Mouse (Mus musculus): ENCODE data around the gene Mical3. TPM values are rescaled to one million over a fixed set of nuclear protein-coding genes. Genes with fewer than 3 reads are reported as not detected.
"Not testable (repeated sequence)": the region's sequence is repeated elsewhere in the genome, so short reads cannot be mapped to it uniquely, and the experiment has no call there.

Gene Mical3
- polyA plus RNA-seq, 1 experiment from 2014 or later: 11.1 TPM

DNA sequence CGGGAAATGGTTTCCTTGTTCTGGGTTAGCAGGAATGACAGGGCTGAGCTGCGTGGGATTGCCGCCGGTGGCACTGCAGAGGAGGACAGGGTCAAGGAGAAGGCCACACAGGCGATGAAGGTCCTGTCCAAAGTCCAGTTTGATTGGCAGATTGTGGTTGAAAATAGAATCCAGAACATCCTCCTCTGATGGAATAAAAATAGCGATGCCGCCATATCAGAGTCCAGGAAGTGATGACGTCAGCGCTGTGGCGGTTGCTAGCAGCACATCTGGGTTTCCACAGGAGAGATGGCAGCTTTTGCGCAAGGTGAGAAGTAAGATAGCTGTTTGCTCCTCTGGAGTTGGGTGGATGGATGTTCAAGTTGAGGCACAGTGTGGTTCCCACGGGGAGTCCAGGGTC, 198.2 kb downstream of the Mical3 start:
- H3K4me2 ChIP-seq (ENCODE audit: low read depth, low read length): no peak overlapping the region

DNA sequence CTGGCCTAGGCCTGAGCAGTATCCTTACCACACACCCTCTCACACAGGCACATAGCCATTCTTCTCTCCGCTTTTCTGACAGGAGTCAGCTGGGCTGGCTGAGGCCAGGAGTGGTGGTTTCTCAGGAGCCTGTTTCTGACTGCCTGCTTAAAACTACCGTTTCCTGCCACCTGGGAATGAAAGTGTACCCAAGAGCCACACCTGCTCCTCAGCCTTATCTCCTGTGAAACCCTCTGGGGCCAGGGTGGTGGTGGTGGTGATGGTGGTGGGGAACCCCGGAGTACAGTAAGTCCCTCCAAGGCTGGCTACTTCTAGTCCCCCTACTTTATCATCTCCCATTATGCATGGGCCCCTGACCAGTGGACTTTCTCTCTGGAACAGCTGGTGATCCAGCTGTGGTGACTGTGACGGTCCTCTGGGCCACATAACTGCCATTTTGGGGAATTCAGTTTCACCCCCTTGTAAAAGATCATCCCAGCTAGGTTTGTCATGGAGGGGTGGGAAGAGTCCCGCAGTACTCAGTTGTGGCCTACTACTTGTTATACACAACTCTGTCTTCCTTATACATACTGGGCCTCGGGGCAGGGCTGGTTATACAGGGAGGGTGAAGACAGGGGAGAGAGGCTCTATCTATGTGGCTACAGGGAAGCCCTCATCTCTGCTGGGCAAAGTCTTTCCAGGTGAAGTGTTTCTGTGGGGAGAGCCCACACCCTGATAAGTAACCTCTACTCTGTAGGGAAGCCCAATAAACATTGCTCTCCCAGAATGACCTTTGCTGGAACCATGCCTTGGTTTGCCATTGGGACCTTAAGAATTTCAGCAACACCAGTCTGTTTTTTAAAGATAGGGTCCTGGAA, 200.1 kb downstream of the Mical3 start:
- H3K4me2 ChIP-seq (ENCODE audit: low read depth, low read length): no peak overlapping the region
- no peak overlapping the region for H3K4me3 ChIP-seq (ENCODE audit: low read depth, low read length)
- H3K36me3 ChIP-seq (replicated peaks; ENCODE audit: control insufficient read depth, insufficient read depth, low read depth, low read length): no peaks in the 10 kb centered on the region; the same call in 1 of the 2 replicates
- H3K9ac ChIP-seq (replicated peaks; ENCODE audit: low read length): no peak overlapping the region
- H3K27ac ChIP-seq (replicated peaks; ENCODE audit: low read depth, low read length): no peak overlapping the region
- ATAC-seq (replicated peaks; ENCODE audit: insufficient number of reproducible peaks, low FRiP score, low TSS enrichment, low read depth): no peak
- no peak for DNase-seq (ENCODE audit: low spot score)
- WGBS: 91% methylated on average over 6 of the region's 6 CpGs
- H3K4me1 ChIP-seq (ENCODE audit: control insufficient read depth, insufficient read depth, low read length): no peaks in the 10 kb centered on the region
- H3K9me3 ChIP-seq (replicated peaks; ENCODE audit: control insufficient read depth, low read length): no peaks in the 10 kb centered on the region
- H3K27me3 ChIP-seq (ENCODE audit: control insufficient read depth, insufficient read depth, low read length): no peaks in the 10 kb centered on the region

More for the DNA sequence above, 198.2 kb downstream of the Mical3 start:
- Histone ChIP-seq H3K4me1 (ENCODE audit: control insufficient read depth, insufficient read depth, low read length) (no peaks in the 10 kb centered on the region), H3K27ac (replicated peaks; ENCODE audit: low read depth, low read length) (no peak overlapping the region), H3K36me3 (replicated peaks; ENCODE audit: control insufficient read depth, insufficient read depth, low read depth, low read length) (no peaks in the 10 kb centered on the region; the same call in 1 of the 2 replicates), H3K27me3 (ENCODE audit: control insufficient read depth, insufficient read depth, low read length) (no peaks in the 10 kb centered on the region), H3K4me3 (ENCODE audit: low read depth, low read length) (no peak overlapping the region), H3K9me3 (replicated peaks; ENCODE audit: control insufficient read depth, low read length) (no peaks in the 10 kb centered on the region), H3K9ac (replicated peaks; ENCODE audit: low read length) (no peak overlapping the region)
- no peak for DNase-seq (ENCODE audit: low spot score)
- no peak for ATAC-seq (replicated peaks; ENCODE audit: insufficient number of reproducible peaks, low FRiP score, low TSS enrichment, low read depth)
- 89% methylated on average over 12 of the region's 12 CpGs for WGBS

DNA sequence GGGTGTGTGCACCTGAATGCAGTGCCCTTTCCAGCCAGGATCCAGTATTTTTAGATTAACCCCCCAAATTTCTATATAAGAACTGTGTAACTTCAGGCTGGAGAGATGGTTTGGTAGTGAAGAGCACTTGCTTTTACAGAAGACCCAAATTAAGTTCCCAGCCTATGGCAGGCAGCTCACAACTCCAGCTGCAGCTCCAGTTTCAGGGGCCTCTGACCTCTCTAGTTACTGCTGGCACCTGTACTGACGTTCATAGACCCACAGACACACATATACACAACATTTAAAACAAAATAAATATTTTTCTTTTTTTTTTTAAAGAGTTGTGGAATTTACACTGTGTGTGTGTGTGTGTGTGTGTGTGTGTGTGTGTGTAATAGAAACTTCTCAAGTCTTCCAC, 201.4 kb downstream of the Mical3 start:
- Histone ChIP-seq H3K4me1 (ENCODE audit: control insufficient read depth, insufficient read depth, low read length) (no peaks in the 10 kb centered on the region), H3K4me3 (ENCODE audit: low read depth, low read length) (no peak overlapping the region), H3K9me3 (replicated peaks; ENCODE audit: control insufficient read depth, low read length) (no peaks in the 10 kb centered on the region), H3K9ac (replicated peaks; ENCODE audit: low read length) (no peak overlapping the region), H3K27me3 (ENCODE audit: control insufficient read depth, insufficient read depth, low read length) (no peaks in the 10 kb centered on the region), H3K4me2 (ENCODE audit: low read depth, low read length) (no peak overlapping the region), H3K27ac (replicated peaks; ENCODE audit: low read depth, low read length) (no peak overlapping the region), H3K36me3 (replicated peaks; ENCODE audit: control insufficient read depth, insufficient read depth, low read depth, low read length) (no peaks in the 10 kb centered on the region; the same call in 1 of the 2 replicates)
- ATAC-seq (replicated peaks; ENCODE audit: insufficient number of reproducible peaks, low FRiP score, low TSS enrichment, low read depth) (no peak), DNase-seq (ENCODE audit: low spot score) (no peak)
- 34% methylated on average over 1 of the region's 1 CpGs for WGBS

DNA sequence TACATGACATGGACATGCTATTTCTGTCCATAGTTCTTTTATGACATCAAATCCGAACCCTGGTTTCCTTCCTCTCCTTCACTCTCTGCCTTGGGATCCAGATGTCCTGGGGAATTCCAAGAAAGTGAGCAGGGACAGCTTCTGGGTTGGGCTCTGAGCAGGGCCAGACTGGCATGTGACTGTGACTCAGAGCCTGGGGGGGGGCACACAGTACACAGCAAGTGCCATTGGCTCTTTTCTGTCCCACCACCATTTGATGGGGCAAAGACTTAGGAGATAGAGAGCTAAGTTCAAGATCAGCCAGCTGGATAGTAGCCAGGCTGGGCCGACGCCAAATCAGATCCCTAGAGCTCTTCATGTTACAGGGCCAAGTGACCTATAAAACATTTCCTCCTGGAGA, 203.0 kb downstream of the Mical3 start:
- Histone ChIP-seq H3K4me2 (ENCODE audit: low read depth, low read length) (no peak overlapping the region), H3K4me3 (ENCODE audit: low read depth, low read length) (no peak overlapping the region), H3K36me3 (replicated peaks; ENCODE audit: control insufficient read depth, insufficient read depth, low read depth, low read length) (no peaks in the 10 kb centered on the region; the same call in 1 of the 2 replicates), H3K9ac (replicated peaks; ENCODE audit: low read length) (no peak overlapping the region), H3K9me3 (replicated peaks; ENCODE audit: control insufficient read depth, low read length) (no peaks in the 10 kb centered on the region), H3K27ac (replicated peaks; ENCODE audit: low read depth, low read length) (no peak overlapping the region), H3K27me3 (ENCODE audit: control insufficient read depth, insufficient read depth, low read length) (no peaks in the 10 kb centered on the region), H3K4me1 (ENCODE audit: control insufficient read depth, insufficient read depth, low read length) (no peaks in the 10 kb centered on the region)
- 75% methylated on average over 3 of the region's 3 CpGs for WGBS
- ATAC-seq (replicated peaks; ENCODE audit: insufficient number of reproducible peaks, low FRiP score, low TSS enrichment, low read depth) (no peak), DNase-seq (ENCODE audit: low spot score) (no peak)

DNA sequence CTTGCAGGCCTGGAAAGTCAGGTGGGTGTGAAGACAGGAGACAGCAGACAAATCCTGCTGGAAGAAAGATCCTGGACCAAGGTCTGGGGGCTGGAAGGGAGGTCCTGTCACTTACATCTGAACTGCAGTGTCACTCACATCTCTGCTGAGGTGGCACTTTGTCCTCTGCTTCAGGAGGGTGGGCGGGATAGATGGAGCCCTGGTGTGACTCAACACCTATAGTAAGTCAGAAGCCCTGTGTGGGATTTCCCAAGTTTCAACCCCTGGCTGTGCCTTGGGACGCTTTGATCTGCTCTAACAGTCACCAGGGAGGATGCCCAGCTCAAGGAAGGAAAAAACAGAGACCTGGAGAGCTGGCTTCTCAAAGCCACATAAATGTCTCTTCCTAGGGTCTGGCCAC, 203.9 kb downstream of the Mical3 start:
- DNase-seq (ENCODE audit: low spot score) (no peak), ATAC-seq (replicated peaks; ENCODE audit: insufficient number of reproducible peaks, low FRiP score, low TSS enrichment, low read depth) (no peak)
- H3K27me3 ChIP-seq (ENCODE audit: control insufficient read depth, insufficient read depth, low read length): no peaks in the 10 kb centered on the region
- no peak overlapping the region for H3K27ac ChIP-seq (replicated peaks; ENCODE audit: low read depth, low read length)
- no peaks in the 10 kb centered on the region for H3K4me1 ChIP-seq (ENCODE audit: control insufficient read depth, insufficient read depth, low read length)
- WGBS: 58% methylated on average over 2 of the region's 2 CpGs
- H3K36me3 ChIP-seq (replicated peaks; ENCODE audit: control insufficient read depth, insufficient read depth, low read depth, low read length): no peaks in the 10 kb centered on the region
- no peak overlapping the region for H3K4me3 ChIP-seq (ENCODE audit: low read depth, low read length)
- no peak overlapping the region for H3K4me2 ChIP-seq (ENCODE audit: low read depth, low read length)
- H3K9ac ChIP-seq (replicated peaks; ENCODE audit: low read length): no peak overlapping the region
- no peaks in the 10 kb centered on the region for H3K9me3 ChIP-seq (replicated peaks; ENCODE audit: control insufficient read depth, low read length)

- H3K36me3 ChIP-seq (replicated peaks; ENCODE audit: control insufficient read depth, insufficient read depth, low read depth, low read length); H3K27me3 ChIP-seq (ENCODE audit: control insufficient read depth, insufficient read depth, low read length); H3K27ac ChIP-seq (replicated peaks; ENCODE audit: low read depth, low read length); ATAC-seq (replicated peaks; ENCODE audit: insufficient number of reproducible peaks, low FRiP score, low TSS enrichment, low read depth); H3K4me3 ChIP-seq (ENCODE audit: low read depth, low read length); H3K9ac ChIP-seq (replicated peaks; ENCODE audit: low read length); DNase-seq (ENCODE audit: low spot score); H3K4me1 ChIP-seq (ENCODE audit: control insufficient read depth, insufficient read depth, low read length); H3K4me2 ChIP-seq (ENCODE audit: low read depth, low read length); H3K9me3 ChIP-seq (replicated peaks; ENCODE audit: control insufficient read depth, low read length): not testable (repeated sequence)
- WGBS: 70% methylated on average over 2 of the region's 2 CpGs
These were observed 205.9 kb downstream of the Mical3 start for GRCm38 (mm10) chr6:120924791-120925321.

- Histone ChIP-seq H3K4me3 (ENCODE audit: low read depth, low read length) (no peak overlapping the region), H3K4me1 (ENCODE audit: control insufficient read depth, insufficient read depth, low read length) (no peaks in the 10 kb centered on the region), H3K27ac (replicated peaks; ENCODE audit: low read depth, low read length) (no peak overlapping the region), H3K4me2 (ENCODE audit: low read depth, low read length) (no peak overlapping the region), H3K27me3 (ENCODE audit: control insufficient read depth, insufficient read depth, low read length) (0 out of 2 replicates have a peak, but pooled peaks cover 2% of the 10 kb centered on the region), H3K9ac (replicated peaks; ENCODE audit: low read length) (no peak overlapping the region), H3K9me3 (replicated peaks; ENCODE audit: control insufficient read depth, low read length) (no peaks in the 10 kb centered on the region), H3K36me3 (replicated peaks; ENCODE audit: control insufficient read depth, insufficient read depth, low read depth, low read length) (no peaks in the 10 kb centered on the region)
- DNase-seq (ENCODE audit: low spot score) (no peak), ATAC-seq (replicated peaks; ENCODE audit: insufficient number of reproducible peaks, low FRiP score, low TSS enrichment, low read depth) (no peak)
- WGBS: 51% methylated on average over 3 of the region's 3 CpGs
These were observed 212.8 kb downstream of the Mical3 start for GRCm38 (mm10) chr6:120917975-120918374.
